Mouse (Mus musculus) gastrocnemius, postnatal 36 days (tissue): ENCODE measurements around the gene Mrpl46. TPM values are rescaled to one million over a fixed set of nuclear protein-coding genes. Genes with fewer than 3 reads are reported as not detected.

Source experiments
- DNase-seq, 2 experiments: peaks; one replicate each; pipeline ENCODE4 v3.0.0; 2022
- intact Hi-C: fragments of 180-260 bp; cut with DNase I; formaldehyde crosslinking; loops from one replicate; pipeline ENCODE4 v1.15.1; 2025
- long read RNA-seq, 2 experiments: library from polyadenylated mRNA; stranded (forward); transcript quantifications; one replicate each; pipeline ENCODE4 v2.0.0; 2021
- total RNA-seq, 2 experiments: library from RNA; stranded (reverse); gene quantifications; 2 replicates each; pipeline ENCODE4 v1.2.3; 2021

The Mrpl46 gene
- 10 to 100 TPM; 27.4 to 31.7 TPM for total RNA-seq
- long read RNA-seq, experiment 1, transcript Mrpl46-201 (4 exons, 1,134 nt), result major isoform, 52 of 57 reads
- long read RNA-seq, experiment 1, partial matches to known transcripts, result 1 of 57 reads
- long read RNA-seq, experiment 1, other reads (novel, unspliced or antisense), result 4 of 57 reads
- long read RNA-seq, experiment 2, transcript Mrpl46-201 (4 exons, 1,134 nt), result major isoform, 61 of 65 reads
- long read RNA-seq, experiment 2, partial matches to known transcripts, result 1 of 65 reads
- long read RNA-seq, experiment 2, other reads (novel, unspliced or antisense), result 3 of 65 reads

- DNase-seq, result peak; percentile 69 to 81
- intact Hi-C loops, result no loop called here
Observed at GRCm38 (mm10) chr7:78782639-78783581, at the start of gene Mrpl46, which contains the start of gene Mrps11. Gene Mrpl46 (minus strand): TSS chr7:78783531. Gene Mrps11 (plus strand): TSS chr7:78783119.

GRCm38 (mm10) chr7:78827749-78828362, 44.5 kb upstream of the Mrpl46 start:
- DNase-seq, result no peak
- intact Hi-C loops, result no loop called here

GRCm38 (mm10) chr7:78826682-78827385, 43.5 kb upstream of the Mrpl46 start:
- intact Hi-C loops, result no loop called here
- no peak for DNase-seq

GRCm38 (mm10) chr7:78818336-78818735, 35.0 kb upstream of the Mrpl46 start:
- no peak for DNase-seq
- intact Hi-C loops, result no loop called here

GRCm38 (mm10) chr7:78814766-78815165, 31.4 kb upstream of the Mrpl46 start:
- no peak for DNase-seq
- intact Hi-C loops, result no loop called here

GRCm38 (mm10) chr7:78813791-78814190, 30.5 kb upstream of the Mrpl46 start:
- intact Hi-C loops, result no loop called here
- no peak for DNase-seq

- intact Hi-C loops, result no loop called here
- no peak for DNase-seq
Observed at GRCm38 (mm10) chr7:78807192-78807591, 23.9 kb upstream of the Mrpl46 start.

- intact Hi-C loops, result no loop called here
- DNase-seq, result no peak
Observed at GRCm38 (mm10) chr7:78803841-78804240, 20.5 kb upstream of the Mrpl46 start.

GRCm38 (mm10) chr7:78799730-78800496, 16.6 kb upstream of the Mrpl46 start:
- DNase-seq, result no peak
- intact Hi-C loops, result no loop called here

- DNase-seq, result no peak
- intact Hi-C loops, result no loop called here
Observed at GRCm38 (mm10) chr7:78797843-78798455, 14.6 kb upstream of the Mrpl46 start.

GRCm38 (mm10) chr7:78796624-78797023, 13.3 kb upstream of the Mrpl46 start:
- no peak for DNase-seq
- intact Hi-C loops, result no loop called here

GRCm38 (mm10) chr7:78794571-78795092, 11.3 kb upstream of the Mrpl46 start:
- intact Hi-C loops, result no loop called here
- no peak for DNase-seq

GRCm38 (mm10) chr7:78793895-78794570, 10.7 kb upstream of the Mrpl46 start:
- intact Hi-C loops, result loop anchor here (2.0 kb wide), 1 partner anchor 53 kb away; the partner anchor contains the start of gene Det1
- no peak for DNase-seq

- intact Hi-C loops, result loop anchor here (1.0 to 2.0 kb wide), 2 partner anchors 55 to 99 kb away; partner anchors contain the start of gene Det1
- DNase-seq, result no peak
Observed at GRCm38 (mm10) chr7:78791359-78792222, 8.3 kb upstream of the Mrpl46 start.

GRCm38 (mm10) chr7:78787793-78788380, 4.6 kb upstream of the Mrpl46 start:
- DNase-seq, result no peak
- intact Hi-C loops, result no loop called here

GRCm38 (mm10) chr7:78785906-78786305, 2.6 kb upstream of the Mrpl46 start:
- DNase-seq, result no peak
- intact Hi-C loops, result no loop called here

- intact Hi-C loops, result no loop called here
- no peak for DNase-seq
Observed at GRCm38 (mm10) chr7:78778741-78779140, 4.6 kb downstream of the Mrpl46 start.
